Mouse (Mus musculus): ENCODE measurements around the gene Lce1b. TPM values are rescaled to one million over a fixed set of nuclear protein-coding genes. Genes with fewer than 3 reads are reported as not detected.

Lce1b gene
- total and polyA plus RNA-seq, 3 experiments: not detected

- intact Hi-C loops (cut with DNase I): loop anchor here (10.0 kb wide), 1 partner anchor 455 kb away; no protein-coding TSS in a partner anchor
- DNase-seq: no peak
- no peaks in the 10 kb centered on the region for H3K27me3 ChIP-seq (ENCODE audit: control insufficient read depth, insufficient read depth, low read length)
Observed at GRCm38 (mm10) chr3:92609804-92610203, 46.9 kb downstream of the Lce1b start.

GRCm38 (mm10) chr3:92607392-92607791 is 49.3 kb downstream of the Lce1b start, which contains the start of gene 2210017I01Rik:
2210017I01Rik (minus strand) TSS chr3:92607492.
- Histone ChIP-seq H3K36me3 (ENCODE audit: control insufficient read depth, insufficient read depth, low read length) (no peaks in the 10 kb centered on the region), H3K27me3 (ENCODE audit: control insufficient read depth, insufficient read depth, low read length) (no peaks in the 10 kb centered on the region)
- intact Hi-C loops (cut with DNase I): loop anchor here (10.0 kb wide), 1 partner anchor 453 kb away; no protein-coding TSS in a partner anchor

More at GRCm38 (mm10) chr3:92609804-92610203, 46.9 kb downstream of the Lce1b start:
- no peaks in the 10 kb centered on the region for H3K36me3 ChIP-seq (ENCODE audit: control insufficient read depth, insufficient read depth, low read length)
- WGBS: 36% methylated on average over 1 of the region's 1 CpGs
- no peak overlapping the region for H3K27ac ChIP-seq
- H3K4me3 ChIP-seq: no peak overlapping the region
- no peak overlapping the region for H3K9ac ChIP-seq (ENCODE audit: low read depth, low read length)
- TF ChIP-seq CTCF (IDR thresholded peaks at IDR 0.05) (no peak), POLR2A (IDR thresholded peaks at IDR 0.05; ENCODE audit: insufficient read depth, low read depth, low read length) (no peak), EP300 (IDR thresholded peaks at IDR 0.05; ENCODE audit: insufficient read depth, low read depth, low read length) (no peak)
- no peaks in the 10 kb centered on the region for H3K4me1 ChIP-seq (ENCODE audit: control insufficient read depth, insufficient read depth, low read length)
- H3K79me2 ChIP-seq (replicated peaks; ENCODE audit: control insufficient read depth, insufficient read depth, low read length): no peaks in the 10 kb centered on the region

More at GRCm38 (mm10) chr3:92607392-92607791, 49.3 kb downstream of the Lce1b start, which contains the start of gene 2210017I01Rik:
- DNase-seq: no peak
- no peak within 1 kb of the TSS for H3K4me3 ChIP-seq
- no peak within 1 kb of the TSS for H3K27ac ChIP-seq
- no peaks in the 10 kb centered on the region for H3K79me2 ChIP-seq (replicated peaks; ENCODE audit: control insufficient read depth, insufficient read depth, low read length)
- TF ChIP-seq POLR2A (IDR thresholded peaks at IDR 0.05; ENCODE audit: insufficient read depth, low read depth, low read length) (no peak), CTCF (IDR thresholded peaks at IDR 0.05) (no peak), EP300 (IDR thresholded peaks at IDR 0.05; ENCODE audit: insufficient read depth, low read depth, low read length) (no peak)
- H3K4me1 ChIP-seq (ENCODE audit: control insufficient read depth, insufficient read depth, low read length): no peaks in the 10 kb centered on the region
- H3K9ac ChIP-seq (ENCODE audit: low read depth, low read length): no peak within 1 kb of the TSS

Other genes starting within 250 kb of the Lce1b start
- not detected for gene Sprr2i, start 248.9 kb downstream of the Lce1b start, total RNA-seq (2021)
- gene Sprr2i, start 248.9 kb downstream of the Lce1b start, polyA plus RNA-seq (2012; rRNA removed): not detected in 2 replicates
- not detected for gene Sprr2j-ps, start 238.8 kb downstream of the Lce1b start, total RNA-seq (2021)
- gene Sprr2j-ps, start 238.8 kb downstream of the Lce1b start, polyA plus RNA-seq (2012; rRNA removed): not detected in 2 replicates
- gene Gm9774, start 227.5 kb downstream of the Lce1b start, total RNA-seq (2021): 1 to 10 TPM; 3.3 to 3.5 TPM
- gene Gm9774, start 227.5 kb downstream of the Lce1b start, polyA plus RNA-seq (2012; rRNA removed): 4.6 and 4.7 TPM in 2 replicates
- gene Sprr2k, start 224.3 kb downstream of the Lce1b start, total RNA-seq (2021): not detected
- gene Sprr2k, start 224.3 kb downstream of the Lce1b start, polyA plus RNA-seq (2012; rRNA removed): not detected in 2 replicates
- gene Sprr1b, start 218.1 kb downstream of the Lce1b start, total RNA-seq (2021): not detected
- gene Sprr1b, start 218.1 kb downstream of the Lce1b start, polyA plus RNA-seq (2012; rRNA removed): not detected in 2 replicates
- not detected for gene Sprr3, start 198.2 kb downstream of the Lce1b start, total RNA-seq (2021)
- not detected in 2 replicates for gene Sprr3, start 198.2 kb downstream of the Lce1b start, polyA plus RNA-seq (2012; rRNA removed)
- not detected for gene Sprr1a, start 171.0 kb downstream of the Lce1b start, total RNA-seq (2021)
- gene Sprr1a, start 171.0 kb downstream of the Lce1b start, polyA plus RNA-seq (2012; rRNA removed): 0.66 TPM in 1 of 2 replicates, not detected in the other
- gene Sprr4, start 156.4 kb downstream of the Lce1b start, total RNA-seq (2021): not detected
- not detected in 2 replicates for gene Sprr4, start 156.4 kb downstream of the Lce1b start, polyA plus RNA-seq (2012; rRNA removed)
- not detected for gene 2310046K23Rik, start 122.4 kb downstream of the Lce1b start, total RNA-seq (2021)
- gene 2310046K23Rik, start 122.4 kb downstream of the Lce1b start, polyA plus RNA-seq (2012; rRNA removed): not detected in 2 replicates
- not detected for gene Ivl, start 83.2 kb downstream of the Lce1b start, total RNA-seq (2021)
- gene Ivl, start 83.2 kb downstream of the Lce1b start, polyA plus RNA-seq (2012; rRNA removed): not detected in 2 replicates
- gene Smcp, start 67.9 kb downstream of the Lce1b start, total RNA-seq (2021): not detected
- gene Smcp, start 67.9 kb downstream of the Lce1b start, polyA plus RNA-seq (2012; rRNA removed): 0.86 and 0.91 TPM in 2 replicates
- gene 2210017I01Rik, start 49.4 kb downstream of the Lce1b start, total RNA-seq (2021): not detected
- gene 2210017I01Rik, start 49.4 kb downstream of the Lce1b start, polyA plus RNA-seq (2012; rRNA removed): not detected in 2 replicates
- gene Lce6a, start 35.3 kb downstream of the Lce1b start, total RNA-seq (2021): not detected
- gene Lce6a, start 35.3 kb downstream of the Lce1b start, polyA plus RNA-seq (2012; rRNA removed): not detected in 2 replicates
- gene Lce1a1, start 8.6 kb downstream of the Lce1b start, total RNA-seq (2021): not detected
- not detected in 2 replicates for gene Lce1a1, start 8.6 kb downstream of the Lce1b start, polyA plus RNA-seq (2012; rRNA removed)
- gene Lce1a2, start 13.4 kb upstream of the Lce1b start, total RNA-seq (2021): not detected
- not detected in 2 replicates for gene Lce1a2, start 13.4 kb upstream of the Lce1b start, polyA plus RNA-seq (2012; rRNA removed)
- gene Lce1c, start 22.3 kb upstream of the Lce1b start, total RNA-seq (2021): not detected
- gene Lce1c, start 22.3 kb upstream of the Lce1b start, polyA plus RNA-seq (2012; rRNA removed): not detected in 2 replicates
- not detected for gene Lce1d, start 30.3 kb upstream of the Lce1b start, total RNA-seq (2021)
- gene Lce1d, start 30.3 kb upstream of the Lce1b start, polyA plus RNA-seq (2012; rRNA removed): not detected in 2 replicates
- gene Lce1e, start 52.1 kb upstream of the Lce1b start, total RNA-seq (2021): not detected
- gene Lce1e, start 52.1 kb upstream of the Lce1b start, polyA plus RNA-seq (2012; rRNA removed): not detected in 2 replicates
- not detected for gene Lce1f, start 63.4 kb upstream of the Lce1b start, total RNA-seq (2021)
- not detected in 2 replicates for gene Lce1f, start 63.4 kb upstream of the Lce1b start, polyA plus RNA-seq (2012; rRNA removed)
- not detected for gene Gm38119, start 82.2 kb upstream of the Lce1b start, total RNA-seq (2021)
- not detected in 2 replicates for gene Gm38119, start 82.2 kb upstream of the Lce1b start, polyA plus RNA-seq (2012; rRNA removed)
- not detected for gene Lce1g, start 95.4 kb upstream of the Lce1b start, total RNA-seq (2021)
- not detected in 2 replicates for gene Lce1g, start 95.4 kb upstream of the Lce1b start, polyA plus RNA-seq (2012; rRNA removed)
- gene Lce1h, start 108.1 kb upstream of the Lce1b start, total RNA-seq (2021): not detected
- not detected in 2 replicates for gene Lce1h, start 108.1 kb upstream of the Lce1b start, polyA plus RNA-seq (2012; rRNA removed)
- gene Lce1i, start 122.0 kb upstream of the Lce1b start, total RNA-seq (2021): not detected
- not detected in 2 replicates for gene Lce1i, start 122.0 kb upstream of the Lce1b start, polyA plus RNA-seq (2012; rRNA removed)
- not detected for gene Lce1j, start 133.6 kb upstream of the Lce1b start, total RNA-seq (2021)
- not detected in 2 replicates for gene Lce1j, start 133.6 kb upstream of the Lce1b start, polyA plus RNA-seq (2012; rRNA removed)
- not detected for gene Lce1k, start 151.0 kb upstream of the Lce1b start, total RNA-seq (2021)
- not detected in 2 replicates for gene Lce1k, start 151.0 kb upstream of the Lce1b start, polyA plus RNA-seq (2012; rRNA removed)
- gene Kprp, start 170.3 kb upstream of the Lce1b start, total RNA-seq (2021): not detected
- gene Kprp, start 170.3 kb upstream of the Lce1b start, polyA plus RNA-seq (2012; rRNA removed): not detected in 2 replicates
- gene Lce1l, start 194.4 kb upstream of the Lce1b start, total RNA-seq (2021): not detected
- not detected in 2 replicates for gene Lce1l, start 194.4 kb upstream of the Lce1b start, polyA plus RNA-seq (2012; rRNA removed)
- gene 2310050C09Rik, start 213.3 kb upstream of the Lce1b start, total RNA-seq (2021): not detected
- not detected in 2 replicates for gene 2310050C09Rik, start 213.3 kb upstream of the Lce1b start, polyA plus RNA-seq (2012; rRNA removed)